Mouse (Mus musculus): ENCODE measurements around the gene Npw.

Npw gene

GRCm38 (mm10) chr17:24639571-24639988, 18.7 kb downstream of the Npw start:
- no peak for DNase-seq

GRCm38 (mm10) chr17:24638840-24639239, 19.4 kb downstream of the Npw start:
- no peak for DNase-seq

GRCm38 (mm10) chr17:24638214-24638613, 20.0 kb downstream of the Npw start:
- no peak for DNase-seq

GRCm38 (mm10) chr17:24636781-24637481, 21.3 kb downstream of the Npw start:
- DNase-seq = no peak

- DNase-seq = no peak
Measured at GRCm38 (mm10) chr17:24635694-24636093, 22.6 kb downstream of the Npw start.

GRCm38 (mm10) chr17:24635024-24635423, 23.2 kb downstream of the Npw start:
- DNase-seq = no peak

GRCm38 (mm10) chr17:24633831-24634230, 24.4 kb downstream of the Npw start:
- no peak for DNase-seq

- peak; percentile 60 for DNase-seq
Measured at GRCm38 (mm10) chr17:24632813-24633449, 25.3 kb downstream of the Npw start.

- DNase-seq = peak; percentile 82
Measured at GRCm38 (mm10) chr17:24632167-24632812, 26.0 kb downstream of the Npw start, which contains the start of the genes Tsc2 and Nthl1. Gene Tsc2 (minus strand): TSS chr17:24632630. Gene Nthl1 (plus strand): TSS chr17:24632680.

- DNase-seq = no peak
Measured at GRCm38 (mm10) chr17:24630072-24630471, 28.2 kb downstream of the Npw start.

- peak; percentile 83 for DNase-seq
Measured at GRCm38 (mm10) chr17:24628646-24629045, 29.6 kb downstream of the Npw start.

GRCm38 (mm10) chr17:24625472-24625871, 32.8 kb downstream of the Npw start:
- no peak for DNase-seq

GRCm38 (mm10) chr17:24617561-24618194, 40.6 kb downstream of the Npw start:
- DNase-seq = no peak

- no peak for DNase-seq
Measured at GRCm38 (mm10) chr17:24610711-24611110, 47.5 kb downstream of the Npw start.

- no peak for DNase-seq
Measured at GRCm38 (mm10) chr17:24608874-24609273, 49.4 kb downstream of the Npw start.

GRCm38 (mm10) chr17:24608370-24608769, 49.9 kb downstream of the Npw start:
- no peak for DNase-seq
